Mouse (Mus musculus) kidney, embryonic 16.5 days (tissue): Measurements from ENCODE around the gene Zfp91. TPM values are rescaled to one million over a fixed set of nuclear protein-coding genes. Genes with fewer than 3 reads are reported as not detected.

Experiments used
- ATAC-seq: fragments of 200-750 bp; cut with Nextera tagmentation; 2 replicates; pipeline ENCODE4 v1.8.0; 2017; ENCODE audit warnings: moderate TSS enrichment; ENCODE audit not compliant: low FRiP score, low TSS enrichment
- H3K27ac ChIP-seq: fragments of 300-500 bp; sonication (generic); 2 replicates; pipeline ENCODE4 v1.5.1; 2014; ENCODE audit warnings: low read length
- H3K27me3 ChIP-seq: fragments of 300-500 bp; sonication (generic); 2 replicates; pipeline ENCODE4 v1.6.1; 2014; ENCODE audit warnings: low read length, control low read depth, mixed read lengths; ENCODE audit not compliant: insufficient read depth
- H3K36me3 ChIP-seq: fragments of 300-500 bp; sonication (generic); 2 replicates; pipeline ENCODE4 v1.6.1; 2014; ENCODE audit warnings: low read length, control low read depth, mixed read lengths; ENCODE audit not compliant: insufficient read depth
- H3K4me1 ChIP-seq: fragments of 300-500 bp; sonication (generic); 2 replicates; pipeline ENCODE4 v1.6.1; 2014; ENCODE audit warnings: low read length, control low read depth, mixed read lengths; ENCODE audit not compliant: insufficient read depth
- H3K4me2 ChIP-seq: fragments of 300-500 bp; sonication (generic); replicated peaks from 2 replicates; pipeline ENCODE4 v1.6.1; 2014; ENCODE audit warnings: low read depth, low read length
- H3K4me3 ChIP-seq: fragments of 300-500 bp; sonication (generic); 2 replicates; pipeline ENCODE4 v1.5.1; 2014; ENCODE audit warnings: mild to moderate bottlenecking, low read length
- H3K9ac ChIP-seq: fragments of 300-500 bp; sonication (generic); replicated peaks from 2 replicates; pipeline ENCODE4 v1.6.1; 2014; ENCODE audit warnings: low read length
- H3K9me3 ChIP-seq: fragments of 300-500 bp; sonication (generic); 2 replicates; pipeline ENCODE4 v1.6.1; 2016; ENCODE audit warnings: low read length, control low read depth
- WGBS: fragments of 180-500 bp; shearing (Covaris S2); extraction: QIAGEN DNeasy Blood & Tissue Kit; methylation state at CpG from one replicate; pipeline ENCODE4 v1.1.7; 2014; 5-methylcytosine and 5-hydroxymethylcytosine counted together
- polyA plus RNA-seq: library from polyadenylated mRNA; unstranded; fragments of >200 nt; fragmentation: Nextera tagmentation; extraction: Ambion mirVana; gene quantifications from 2 replicates; pipeline ENCODE4 v1.2.1, GENCODE M21; 2015

Gene Zfp91
- polyA plus RNA-seq, 1 experiment from 2014 or later = 11.4 TPM

- Histone ChIP-seq H3K27ac (no peak overlapping the region), H3K4me3 (no peak overlapping the region), H3K4me2 (no peak overlapping the region), H3K9me3 (no peaks in the 10 kb centered on the region), H3K9ac (no peak overlapping the region), H3K27me3 (no peaks in the 10 kb centered on the region), H3K36me3 (no peaks in the 10 kb centered on the region), H3K4me1 (no peaks in the 10 kb centered on the region)
- 51% methylated on average over 2 of the region's 2 CpGs for WGBS
- ATAC-seq = no peak
These were observed 75.5 kb downstream of the Zfp91 start for GRCm38 (mm10) chr19:12720463-12720862.

- Histone ChIP-seq H3K36me3 (no peaks in the 10 kb centered on the region), H3K9ac (no peak overlapping the region), H3K4me1 (no peaks in the 10 kb centered on the region), H3K27me3 (no peaks in the 10 kb centered on the region), H3K9me3 (no peaks in the 10 kb centered on the region), H3K4me2 (no peak overlapping the region), H3K27ac (no peak overlapping the region), H3K4me3 (no peak overlapping the region)
- ATAC-seq = peak; percentile 74; the same call in 1 of the 2 replicates
- 58% methylated on average over 6 of the region's 6 CpGs for WGBS
These were observed 76.7 kb downstream of the Zfp91 start for GRCm38 (mm10) chr19:12719189-12719588.

Other genes with a start within 250 kb of the Zfp91 start
- gene Gm4952, start 196.2 kb downstream of the Zfp91 start, polyA plus RNA-seq = 0.31 and 0.49 TPM in 2 replicates
- 17.7 and 20.0 TPM in 2 replicates for gene Glyat, start 162.8 kb downstream of the Zfp91 start, polyA plus RNA-seq
- gene Olfr1442, start 125.7 kb downstream of the Zfp91 start, polyA plus RNA-seq = 0.10 and 0.20 TPM in 2 replicates
- gene Olfr1443, start 118.0 kb downstream of the Zfp91 start, polyA plus RNA-seq = not detected in 2 replicates
- 87.0 and 88.0 TPM in 2 replicates for gene Keg1, start 100.3 kb downstream of the Zfp91 start, polyA plus RNA-seq
- 2.6 TPM in 2 replicates for gene Cntf, start 30.5 kb downstream of the Zfp91 start, polyA plus RNA-seq
- gene Lpxn, start 67 bp upstream of the Zfp91 start, polyA plus RNA-seq = 1.1 and 1.4 TPM in 2 replicates
- gene Gm5244, start 50.6 kb upstream of the Zfp91 start, polyA plus RNA-seq = not detected in 2 replicates
- gene Olfr1444, start 61.2 kb upstream of the Zfp91 start, polyA plus RNA-seq = not detected in 2 replicates
- gene Olfr1445, start 87.7 kb upstream of the Zfp91 start, polyA plus RNA-seq = not detected in 2 replicates
- not detected in 2 replicates for gene Olfr1446, start 97.4 kb upstream of the Zfp91 start, polyA plus RNA-seq
- gene Olfr1447, start 107.6 kb upstream of the Zfp91 start, polyA plus RNA-seq = not detected in 2 replicates
- gene Olfr1448, start 128.3 kb upstream of the Zfp91 start, polyA plus RNA-seq = not detected in 2 replicates
- gene Olfr1449, start 134.7 kb upstream of the Zfp91 start, polyA plus RNA-seq = not detected in 2 replicates
- gene Olfr1450, start 154.1 kb upstream of the Zfp91 start, polyA plus RNA-seq = not detected in 2 replicates
- gene Olfr1451, start 198.9 kb upstream of the Zfp91 start, polyA plus RNA-seq = not detected in 2 replicates
- gene Olfr1453, start 232.2 kb upstream of the Zfp91 start, polyA plus RNA-seq = not detected in 2 replicates